Mouse (Mus musculus) brain, embryonic 14.5 days (tissue): ENCODE measurements around the gene Fbxo46. TPM values are rescaled to one million over a fixed set of nuclear protein-coding genes. Genes with fewer than 3 reads are reported as not detected.

ENCODE experiments used
- DNase-seq: peaks from one replicate; pipeline ENCODE4 v3.0.0-alpha.2; 2011; ENCODE audit warnings: low read depth
- CTCF ChIP-seq: fragments of 200-500 bp; IDR thresholded peaks from 2 replicates; pipeline ENCODE4 v1.5.1; 2012; ENCODE audit warnings: inconsistent platforms, mild to moderate bottlenecking, moderate library complexity, borderline replicate concordance; ENCODE audit not compliant: insufficient read depth, insufficient read length; ENCODE audit errors: extremely low read depth
- POLR2A ChIP-seq: fragments of 200-500 bp; IDR thresholded peaks from 2 replicates; pipeline ENCODE4 v1.6.1; 2012; ENCODE audit warnings: mild to moderate bottlenecking, inconsistent platforms, borderline replicate concordance; ENCODE audit not compliant: poor library complexity, insufficient read depth, insufficient read length, severe bottlenecking; ENCODE audit errors: extremely low read depth
- polyA plus RNA-seq: library from polyadenylated mRNA; depleted of rRNA; stranded (reverse); fragments of >200 nt; gene quantifications from 2 replicates; pipeline ENCODE4 v1.2.3, GENCODE M21; 2012; rRNA removed

The Fbxo46 gene
- polyA plus RNA-seq, 1 experiment, result 18.1 TPM

DNA sequence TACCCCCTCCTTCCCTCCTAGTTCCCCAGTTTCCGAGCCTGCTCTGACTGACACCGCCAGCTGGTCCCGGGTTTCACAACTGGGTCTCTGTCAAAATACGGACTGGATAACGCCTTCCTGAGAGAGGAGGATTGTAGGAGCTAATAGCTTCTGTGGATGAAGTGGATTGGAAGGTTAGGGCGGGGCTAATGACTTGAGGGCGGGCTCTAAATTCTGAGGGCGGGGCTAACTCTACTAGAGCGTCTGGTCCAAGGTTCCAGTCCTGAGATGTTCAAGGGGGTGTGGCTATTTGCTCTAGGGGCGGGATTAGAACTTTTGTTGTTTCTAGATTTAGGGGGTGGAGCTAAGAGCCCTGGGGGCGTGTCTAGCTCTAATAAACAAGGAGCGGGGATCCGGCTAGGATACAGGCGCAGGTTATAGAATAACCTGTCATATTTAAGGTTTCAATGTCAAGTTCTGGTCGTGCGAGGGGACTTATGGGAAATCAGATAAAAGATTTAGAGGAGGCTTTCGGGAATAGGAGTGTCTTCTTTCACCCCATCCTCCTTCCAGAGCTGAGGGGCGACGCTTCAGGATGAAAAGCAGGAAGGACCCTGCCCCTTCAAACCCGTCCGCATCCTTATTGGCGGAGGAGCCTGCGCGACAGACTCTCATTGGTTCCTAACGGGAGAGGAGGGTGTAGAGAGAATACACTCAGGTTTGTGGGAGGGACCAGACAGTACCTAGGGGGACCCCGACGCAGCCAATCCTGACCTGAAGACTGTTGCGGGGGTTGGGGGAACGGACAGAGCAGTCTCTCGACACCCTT is 56.3 kb downstream of the Fbxo46 start, which contains the start of gene Eml2:
Eml2 (plus strand) TSS at position 714 of the 808 bp plus-strand sequence.
- peak; percentile 97 for DNase-seq
- TF ChIP-seq POLR2A (peak; percentile 20; the same call in 1 of the 2 replicates), CTCF (no peak)

DNA sequence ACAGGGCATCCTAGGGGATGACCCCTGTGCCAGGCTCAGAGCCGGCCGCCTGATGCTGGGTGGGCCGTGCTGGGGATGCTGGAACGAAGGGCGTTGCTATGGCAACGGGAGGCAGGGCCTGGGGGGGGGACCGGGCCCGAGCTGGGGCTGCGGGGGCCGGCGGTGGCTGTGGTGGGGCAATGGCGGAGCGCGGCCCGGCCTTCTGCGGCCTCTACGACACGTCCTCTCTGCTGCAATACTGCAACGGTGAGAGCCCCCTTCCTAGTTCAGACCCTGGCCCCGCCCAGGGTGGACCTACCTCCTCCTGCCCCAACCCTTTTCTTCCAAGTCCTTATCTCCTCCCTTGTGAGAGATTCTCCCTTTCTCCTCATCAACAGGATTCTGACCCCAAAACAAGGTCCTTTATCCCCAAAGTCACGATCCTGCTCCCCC is 56.9 kb downstream of the Fbxo46 start:
- no peak for DNase-seq
- TF ChIP-seq CTCF, result no peak
- no peak for TF ChIP-seq POLR2A

DNA sequence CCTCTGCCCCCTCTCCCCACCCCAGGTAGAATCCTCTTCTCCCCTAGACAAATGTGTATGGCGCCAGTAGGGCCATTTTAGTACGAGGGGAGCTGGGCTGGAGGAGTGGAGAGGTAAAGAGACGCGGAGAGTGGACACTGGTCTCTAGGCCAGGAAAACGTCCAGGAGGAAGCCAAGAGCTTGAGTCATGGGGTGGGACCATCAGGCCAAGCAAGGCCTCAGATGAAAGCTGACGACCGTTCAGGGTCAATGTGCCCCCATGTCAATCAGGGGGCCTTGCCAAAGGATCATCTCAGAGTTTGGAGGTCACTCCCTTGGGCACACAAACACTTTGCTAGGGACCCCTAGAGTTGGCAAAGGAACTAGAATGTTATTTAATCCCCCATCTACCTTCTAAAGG is 57.6 kb downstream of the Fbxo46 start:
- no peak for DNase-seq
- no peak for TF ChIP-seq POLR2A
- no peak for TF ChIP-seq CTCF

DNA sequence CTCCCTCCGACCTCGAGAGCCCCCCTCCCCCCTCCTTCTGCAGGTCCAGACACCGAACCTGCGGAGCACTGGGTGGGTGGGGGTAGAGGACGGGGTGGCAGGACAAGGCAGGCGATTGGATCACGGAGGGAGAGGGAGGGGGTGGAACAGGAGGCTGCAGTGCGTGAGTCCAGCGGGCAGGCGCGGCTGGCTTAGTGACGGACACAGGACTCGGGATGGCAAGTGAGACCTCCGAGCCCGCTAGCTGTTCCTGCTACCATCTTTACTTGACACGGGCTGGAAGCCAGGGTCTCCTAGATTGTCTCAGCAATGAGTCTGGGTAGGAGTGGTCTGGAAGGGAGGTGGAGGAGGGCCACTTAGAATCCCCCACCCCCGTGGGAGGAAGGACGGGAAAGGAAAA is 58.4 kb downstream of the Fbxo46 start:
- TF ChIP-seq CTCF (no peak), POLR2A (no peak)
- no peak for DNase-seq

DNA sequence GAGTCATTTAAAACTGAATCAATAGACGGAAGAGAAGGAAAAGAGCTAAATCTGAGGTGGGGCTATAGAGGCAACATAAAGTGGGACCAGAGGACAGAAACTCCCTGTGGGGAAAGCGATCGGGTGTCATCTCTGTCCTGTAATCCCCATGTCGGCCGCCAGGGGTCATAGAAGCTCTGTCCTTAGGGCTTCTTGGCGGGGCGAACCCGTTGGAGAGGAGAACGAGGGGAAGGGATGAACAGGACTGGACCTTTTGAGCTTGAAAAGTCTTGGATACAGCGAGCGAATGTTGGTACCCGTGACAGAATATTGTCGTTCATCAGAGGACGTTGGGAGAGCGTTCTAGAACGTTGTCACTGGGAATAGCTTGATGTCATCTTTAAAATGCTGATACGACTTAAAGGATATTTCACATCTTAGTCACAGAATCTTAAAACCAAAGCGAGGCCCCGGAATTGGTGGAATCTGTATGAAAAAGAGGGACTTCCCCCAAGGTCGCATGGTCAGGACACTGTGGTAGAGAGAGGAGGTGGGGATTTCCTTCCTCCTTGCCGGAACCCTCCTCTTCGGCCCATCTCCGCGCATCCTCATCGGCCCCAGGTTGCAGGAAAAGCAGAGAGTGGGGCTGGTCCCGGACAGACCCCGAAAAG is 58.9 kb downstream of the Fbxo46 start:
- no peak for TF ChIP-seq POLR2A
- peak; percentile 82 for TF ChIP-seq CTCF
- peak; percentile 71 for DNase-seq

DNA sequence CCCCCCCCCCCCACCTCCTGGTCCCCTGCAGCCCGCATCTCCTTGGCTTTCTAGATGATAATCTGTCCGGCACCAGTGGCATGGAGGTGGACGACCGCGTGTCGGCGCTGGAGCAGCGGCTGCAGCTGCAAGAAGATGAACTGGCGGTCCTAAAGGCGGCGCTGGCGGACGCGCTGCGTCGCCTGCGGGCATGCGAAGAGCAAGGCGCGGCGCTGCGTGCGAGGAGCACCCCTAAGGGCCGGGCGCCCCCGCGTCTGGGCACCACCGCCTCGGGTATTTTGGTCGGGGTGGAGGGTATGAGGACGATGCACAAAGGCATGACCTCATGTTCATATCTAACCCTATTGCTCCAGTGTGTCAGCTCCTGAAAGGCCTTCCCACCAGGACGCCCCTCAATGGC is 59.5 kb downstream of the Fbxo46 start:
- no peak for TF ChIP-seq POLR2A
- TF ChIP-seq CTCF, result peak; percentile 71
- DNase-seq, result peak; percentile 86

DNA sequence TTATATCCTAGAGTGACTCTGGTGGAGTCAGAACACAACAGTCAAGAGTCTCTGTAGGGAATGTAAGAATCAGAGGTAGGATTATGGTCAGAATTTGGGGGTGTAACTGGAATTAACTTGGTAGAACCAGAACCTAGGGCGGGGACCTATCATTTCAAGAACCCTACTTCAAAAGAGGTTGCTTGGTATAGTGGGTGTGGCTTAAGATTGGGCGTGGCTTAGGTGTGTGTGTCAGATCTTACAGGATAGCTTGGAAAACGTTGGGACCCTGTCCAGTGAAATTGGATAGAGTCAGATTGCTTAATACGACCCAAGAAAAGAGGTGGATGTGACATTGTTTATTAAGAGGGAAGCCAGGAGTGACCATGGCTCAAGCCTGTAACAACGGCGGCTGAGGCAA is 60.3 kb downstream of the Fbxo46 start:
- no peak for TF ChIP-seq POLR2A
- no peak for TF ChIP-seq CTCF
- DNase-seq, result no peak

DNA sequence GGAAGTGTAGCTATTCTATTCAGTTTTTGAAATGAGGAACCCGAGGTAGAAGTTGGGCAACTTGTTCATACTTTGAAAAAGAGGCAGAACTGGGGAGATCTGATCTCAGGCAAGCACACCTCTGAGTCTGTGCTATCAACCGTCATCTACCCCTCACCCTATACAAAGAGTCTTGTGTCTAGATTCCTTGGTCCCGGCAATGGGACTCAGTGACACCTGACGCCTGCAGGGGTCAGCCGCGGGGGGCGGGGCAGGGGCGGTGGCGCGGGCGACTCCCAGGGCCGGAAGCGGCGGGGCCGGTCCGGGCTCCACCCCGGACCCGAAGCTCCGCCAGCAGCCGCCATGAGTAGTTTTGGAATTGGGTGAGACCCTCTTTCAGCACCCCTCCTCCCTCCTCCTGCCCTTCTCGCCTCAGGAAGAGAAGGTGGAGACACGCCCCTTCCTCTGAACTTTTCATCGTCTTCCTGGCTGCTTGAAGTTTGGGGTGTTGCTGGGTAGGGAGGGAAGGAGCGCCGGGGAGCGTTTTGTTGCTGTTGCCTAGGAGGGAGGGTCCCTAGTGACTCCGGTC is 61.3 kb downstream of the Fbxo46 start:
- TF ChIP-seq POLR2A (no peak), CTCF (no peak)
- peak; percentile 36 for DNase-seq

DNA sequence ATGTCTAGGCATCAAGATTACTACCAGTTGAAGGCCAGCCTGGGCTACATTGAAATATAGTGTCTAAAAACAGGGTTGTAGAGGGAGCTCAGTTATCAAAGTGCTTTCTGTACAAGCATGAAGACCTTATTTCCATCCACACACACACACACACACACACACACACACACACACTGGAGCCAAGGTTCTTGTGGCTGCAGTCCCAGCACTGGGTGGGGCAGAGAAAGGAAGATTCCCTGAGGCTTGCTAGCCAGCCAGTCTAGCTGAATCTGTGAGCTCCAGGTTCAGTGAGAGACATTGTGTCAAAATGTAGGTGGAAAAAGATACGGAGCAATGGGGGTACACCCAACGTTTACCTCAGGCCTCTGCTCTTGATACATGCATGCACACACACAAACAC is 64.6 kb downstream of the Fbxo46 start:
- TF ChIP-seq CTCF (no peak), POLR2A (no peak)
- peak; percentile 62 for DNase-seq

DNA sequence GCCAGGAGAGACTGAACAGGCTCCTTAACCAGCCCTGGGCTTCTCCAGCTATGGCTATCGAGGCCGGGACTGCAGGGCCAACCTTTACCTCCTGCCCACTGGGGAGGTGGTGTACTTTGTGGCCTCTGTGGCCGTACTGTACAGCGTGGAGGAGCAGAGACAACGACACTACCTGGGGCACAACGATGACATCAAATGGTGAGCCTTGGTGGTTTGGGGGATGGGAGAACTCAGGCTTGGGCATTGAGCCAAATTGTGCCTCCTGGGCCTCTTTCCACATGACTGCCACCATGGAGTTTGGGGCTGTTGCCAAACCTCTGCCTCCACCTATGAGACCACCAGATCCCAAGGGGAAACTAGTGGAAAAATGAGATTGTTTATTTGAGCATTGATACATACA is 65.1 kb downstream of the Fbxo46 start:
- TF ChIP-seq POLR2A (no peak), CTCF (no peak)
- DNase-seq, result peak; percentile 87

Other genes starting within 250 kb of the Fbxo46 start
- gene Pglyrp1, start 248.5 kb upstream of the Fbxo46 start, polyA plus RNA-seq, result 8.3 and 8.5 TPM in 2 replicates
- 26.5 and 33.3 TPM in 2 replicates for gene Ccdc61, start 209.4 kb upstream of the Fbxo46 start, polyA plus RNA-seq
- 20.7 and 52.7 TPM in 2 replicates for gene Nova2, start 194.0 kb upstream of the Fbxo46 start, polyA plus RNA-seq
- gene Nanos2, start 132.5 kb upstream of the Fbxo46 start, polyA plus RNA-seq, result 2.1 and 2.7 TPM in 2 replicates
- 14.2 and 16.1 TPM in 2 replicates for gene Mypop, start 128.6 kb upstream of the Fbxo46 start, polyA plus RNA-seq
- gene Irf2bp1, start 115.8 kb upstream of the Fbxo46 start, polyA plus RNA-seq, result 48.9 and 54.6 TPM in 2 replicates
- not detected in 2 replicates for gene Foxa3, start 96.3 kb upstream of the Fbxo46 start, polyA plus RNA-seq
- 91.6 and 97.6 TPM in 2 replicates for gene Sympk, start 95.5 kb upstream of the Fbxo46 start, polyA plus RNA-seq
- gene Rsph6a, start 65.2 kb upstream of the Fbxo46 start, polyA plus RNA-seq, result 0.07 TPM in 1 of 2 replicates, not detected in the other
- gene Dmwd, start 43.6 kb upstream of the Fbxo46 start, polyA plus RNA-seq, result 178 and 209 TPM in 2 replicates
- 67.1 and 74.8 TPM in 2 replicates for gene Dmpk, start 36.0 kb upstream of the Fbxo46 start, polyA plus RNA-seq
- gene Six5, start 25.3 kb upstream of the Fbxo46 start, polyA plus RNA-seq, result 16.3 and 27.6 TPM in 2 replicates
- 5.2 and 5.9 TPM in 2 replicates for gene Gm4969, start 1.5 kb upstream of the Fbxo46 start, polyA plus RNA-seq
- 18.3 and 20.8 TPM in 2 replicates for gene Qpctl, start 29.4 kb downstream of the Fbxo46 start, polyA plus RNA-seq
- 95.5 and 107 TPM in 2 replicates for gene Snrpd2, start 29.9 kb downstream of the Fbxo46 start, polyA plus RNA-seq
- gene Gipr, start 46.3 kb downstream of the Fbxo46 start, polyA plus RNA-seq, result 9.6 and 24.5 TPM in 2 replicates
- gene Eml2, start 56.6 kb downstream of the Fbxo46 start, polyA plus RNA-seq, result 42.4 and 48.3 TPM in 2 replicates
- gene Gpr4, start 92.7 kb downstream of the Fbxo46 start, polyA plus RNA-seq, result 4.7 and 5.3 TPM in 2 replicates
- 31.1 and 33.3 TPM in 2 replicates for gene Opa3, start 108.5 kb downstream of the Fbxo46 start, polyA plus RNA-seq
- 66.4 and 89.0 TPM in 2 replicates for gene Vasp, start 152.0 kb downstream of the Fbxo46 start, polyA plus RNA-seq
- 1.1 and 1.3 TPM in 2 replicates for gene Ppm1n, start 160.2 kb downstream of the Fbxo46 start, polyA plus RNA-seq
- gene Rtn2, start 162.8 kb downstream of the Fbxo46 start, polyA plus RNA-seq, result 159 and 189 TPM in 2 replicates
- 0.19 and 0.23 TPM in 2 replicates for gene Fosb, start 190.2 kb downstream of the Fbxo46 start, polyA plus RNA-seq
- 65.1 and 81.9 TPM in 2 replicates for gene Ercc1, start 224.9 kb downstream of the Fbxo46 start, polyA plus RNA-seq
- 11.9 and 12.7 TPM in 2 replicates for gene Cd3eap, start 239.6 kb downstream of the Fbxo46 start, polyA plus RNA-seq
- gene Ppp1r13l, start 239.9 kb downstream of the Fbxo46 start, polyA plus RNA-seq, result 8.2 and 8.9 TPM in 2 replicates